ENCODE assay signal across 17 mouse cellular contexts in genomic region chr16:50372543-50372942, GRCm38 (mm10). TPM values are rescaled to one million over a fixed set of nuclear protein-coding genes. Genes with fewer than 3 reads are reported as not detected.
DNase-seq lines count a peak whose midpoint lies in the region; ATAC-seq lines count a peak whose summit lies in the region.
"Had no signal": no experiment of that assay in that cellular context is flagged by ENCODE, and none has a peak within 500 bp of the region (broad histone marks: within the 10 kb centered on the region; RNA-seq: fewer than 3 reads in every experiment).

No protein-coding gene starts in this region.

- ATAC-seq in kidney, embryonic 14.5 days (ENCODE audit: low FRiP score, low TSS enrichment): no peak
- ATAC-seq in midbrain, embryonic 13.5 days: no peak
- ATAC-seq: forebrain, postnatal 0 days; midbrain, embryonic 16.5 days had no signal

- DNase-seq in 416B (ENCODE audit: low read depth): peak; percentile 93
- peak; percentile 78 for DNase-seq in T-cell, adult 2 months (ENCODE audit: low spot score)
- peak; percentile 32 to 51 for DNase-seq in thymus, postnatal 10 days (ENCODE audit: low spot score in 2 of 2)
- no peak for DNase-seq in kidney, adult 11 months
- DNase-seq: cerebellum, postnatal 14 days; forebrain, postnatal 0 days; heart, postnatal 14 days; kidney, adult 9 months; retina, postnatal 1 day had no signal

- H3K9ac ChIP-seq in kidney, embryonic 14.5 days (ENCODE audit: low read depth, low read length): no peak overlapping the region
- H3K9ac ChIP-seq in midbrain, embryonic 13.5 days (replicated peaks): no peak overlapping the region
- H3K9ac ChIP-seq: forebrain, postnatal 0 days; hindbrain, embryonic 15.5 days; limb, embryonic 13.5 days; neural tube, embryonic 13.5 days had no signal

- peaks cover 2% of the 10 kb centered on the region for H3K36me3 ChIP-seq in megakaryocyte, embryonic 14.5 days (replicated peaks; ENCODE audit: low read length)
- no peaks in the 10 kb centered on the region for H3K36me3 ChIP-seq in kidney, embryonic 14.5 days (ENCODE audit: control insufficient read depth, insufficient read depth, low read length)
- H3K36me3 ChIP-seq in midbrain, embryonic 13.5 days: no peaks in the 10 kb centered on the region
- H3K36me3 ChIP-seq: heart, embryonic 10.5 days; hindbrain, embryonic 15.5 days; limb, embryonic 13.5 days; neural tube, embryonic 13.5 days had no signal

- 58% methylated on average over 2 of the region's 2 CpGs for WGBS in kidney, embryonic 14.5 days
- 87% methylated on average over 2 of the region's 2 CpGs for WGBS in midbrain, embryonic 13.5 days

- peaks cover 23% of the 10 kb centered on the region for H3K4me1 ChIP-seq in megakaryocyte, embryonic 14.5 days
- H3K4me1 ChIP-seq in kidney, embryonic 14.5 days (ENCODE audit: control insufficient read depth, insufficient read depth, low read length): no peaks in the 10 kb centered on the region
- H3K4me1 ChIP-seq in midbrain, embryonic 13.5 days (replicated peaks): peaks cover 4% of the 10 kb centered on the region; the same call in 1 of the 2 replicates
- H3K4me1 ChIP-seq: limb, embryonic 13.5 days; neural tube, embryonic 13.5 days had no signal

- H3K4me2 ChIP-seq in kidney, embryonic 14.5 days (replicated peaks; ENCODE audit: low read depth, low read length): no peak overlapping the region
- H3K4me2 ChIP-seq in midbrain, embryonic 13.5 days (replicated peaks): no peak overlapping the region
- H3K4me2 ChIP-seq: hindbrain, embryonic 15.5 days; limb, embryonic 13.5 days; neural tube, embryonic 13.5 days had no signal

- H3K9me3 ChIP-seq in megakaryocyte, embryonic 14.5 days: no peaks in the 10 kb centered on the region
- no peaks in the 10 kb centered on the region for H3K9me3 ChIP-seq in kidney, embryonic 14.5 days (ENCODE audit: control insufficient read depth, low read length)
- no peaks in the 10 kb centered on the region for H3K9me3 ChIP-seq in midbrain, embryonic 13.5 days
- H3K9me3 ChIP-seq: heart, embryonic 10.5 days; hindbrain, embryonic 15.5 days; limb, embryonic 13.5 days; neural tube, embryonic 13.5 days had no signal

- peak overlapping the region; percentile 26 for H3K4me3 ChIP-seq in megakaryocyte, embryonic 14.5 days (replicated peaks)
- no peak overlapping the region for H3K4me3 ChIP-seq in kidney, embryonic 14.5 days (ENCODE audit: low read length)
- H3K4me3 ChIP-seq in midbrain, embryonic 13.5 days (replicated peaks): no peak overlapping the region
- H3K4me3 ChIP-seq: heart, embryonic 10.5 days; hindbrain, embryonic 15.5 days; limb, embryonic 13.5 days; neural tube, embryonic 13.5 days had no signal

- H3K27ac ChIP-seq in kidney, embryonic 14.5 days (ENCODE audit: low read depth, low read length): no peak overlapping the region
- H3K27ac ChIP-seq in midbrain, embryonic 13.5 days: no peak overlapping the region
- H3K27ac ChIP-seq: heart, embryonic 10.5 days; hindbrain, embryonic 15.5 days; limb, embryonic 13.5 days; neural tube, embryonic 13.5 days had no signal

- H3K27me3 ChIP-seq in megakaryocyte, embryonic 14.5 days (replicated peaks): no peaks in the 10 kb centered on the region
- no peaks in the 10 kb centered on the region for H3K27me3 ChIP-seq in kidney, embryonic 14.5 days (ENCODE audit: control insufficient read depth, insufficient read depth, low read length)
- H3K27me3 ChIP-seq in midbrain, embryonic 13.5 days: no peaks in the 10 kb centered on the region
- H3K27me3 ChIP-seq: hindbrain, embryonic 15.5 days; limb, embryonic 13.5 days had no signal

RNA-seq across cellular contexts. Expression of gene Bbx, which starts 59.6 kb away (rescaled TPM):
- 0.89 TPM in 1 of 2 replicates, not detected in the other for polyA plus RNA-seq in megakaryocyte, embryonic 14.5 days (2012; ENCODE audit: insufficient read depth, low replicate concordance)
- 52.4 and 64.9 TPM in 2 replicates for polyA plus RNA-seq in kidney, embryonic 14.5 days (2014; fragmentation: Nextera tagmentation; extraction: Ambion mirVana)
- polyA plus RNA-seq in midbrain, embryonic 13.5 days (2015; fragmentation: Nextera tagmentation; extraction: Ambion mirVana): 26.3 and 27.7 TPM in 2 replicates

Comparison
In these comparisons a context has a peak if more than half of its experiments do, and no peak if none do; other contexts are left out.
1. RNA of gene Bbx, which starts 59.6 kb away (polyA plus RNA-seq): 52.4 to 64.9 TPM in kidney, embryonic 14.5 days and 26.3 to 27.7 TPM in midbrain, embryonic 13.5 days; 0.89 TPM in megakaryocyte, embryonic 14.5 days; every median in the first group is over 10 times any median in the second.